ENCODE assay signal across 9 mouse cellular contexts in the genomic region with DNA sequence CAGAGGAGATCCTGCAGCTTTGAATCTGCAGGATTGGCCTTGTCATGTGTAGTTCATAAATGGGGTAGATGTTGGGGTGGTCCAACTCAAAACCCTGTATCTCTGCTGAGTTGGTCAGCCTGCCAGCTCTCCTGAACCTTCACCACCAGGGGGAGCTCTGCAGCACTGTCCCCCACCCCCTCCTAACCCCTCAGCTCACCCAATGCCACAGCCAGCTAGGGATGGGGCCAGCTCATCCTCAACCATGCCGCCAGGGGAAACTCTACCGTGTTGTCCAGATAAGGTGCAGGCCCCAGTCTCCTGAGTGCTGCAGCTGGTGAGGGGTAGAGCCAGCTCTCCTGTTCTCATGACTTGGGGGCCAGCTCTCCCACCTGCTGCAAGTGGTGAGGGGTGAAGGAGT.
DNase-seq lines count a peak whose midpoint lies in the region; TF ChIP-seq lines count a peak whose summit lies in the region.
"Had no signal": no experiment of that assay in that cellular context is flagged by ENCODE, and none has a peak within 500 bp of the region (broad histone marks: within the 10 kb centered on the region; RNA-seq: fewer than 3 reads in every experiment).

No protein-coding gene starts in this region.

- peak; percentile 28 for DNase-seq in right cerebral cortex, postnatal 14 days
- no peak for DNase-seq in right cerebral cortex, postnatal 36 days (ENCODE audit: low spot score in 2 of 2)
- peak; percentile 38 to 48 for DNase-seq in adrenal gland, adult 18-20 months (ENCODE audit: low spot score in 2 of 2)
- peak; percentile 41 for DNase-seq in embryo, embryonic 9.5 days (ENCODE audit: extremely low spot score)
- peak; percentile 21 for DNase-seq in kidney, adult 2 months
- peak; percentile 70 for DNase-seq in lung, postnatal 14 days
- DNase-seq in spleen, postnatal 36 days (ENCODE audit: low spot score in 2 of 2) = peak; percentile 31 to 32
- no peak for DNase-seq in left cerebral cortex, postnatal 36 days (ENCODE audit: low spot score in 2 of 2)

- intact Hi-C loops in left cerebral cortex, postnatal 36 days (cut with DNase I) = no loop called here

- no peaks in the 10 kb centered on the region for H3K27me3 ChIP-seq in kidney, adult 2 months (replicated peaks; ENCODE audit: control insufficient read depth, insufficient read depth, low read length)
- H3K27me3 ChIP-seq: hindbrain, embryonic 15.5 days had no signal

- H3K27ac ChIP-seq in kidney, adult 2 months (ENCODE audit: insufficient read depth, low read depth, low read length) = no peak overlapping the region
- H3K27ac ChIP-seq: hindbrain, embryonic 15.5 days had no signal

- H3K36me3 ChIP-seq in kidney, adult 2 months (ENCODE audit: control insufficient read depth, insufficient read depth, low read length) = no peaks in the 10 kb centered on the region
- H3K36me3 ChIP-seq: hindbrain, embryonic 15.5 days had no signal

- TF ChIP-seq POLR2A in kidney, adult 2 months (IDR thresholded peaks at IDR 0.05; ENCODE audit: low read depth, low read length) = no peak

- no peaks in the 10 kb centered on the region for H3K4me1 ChIP-seq in kidney, adult 2 months (ENCODE audit: control insufficient read depth, insufficient read depth, low read length)
- H3K4me1 ChIP-seq: hindbrain, embryonic 15.5 days had no signal

- WGBS in kidney, adult 2 months = 33% methylated on average over 2 of the region's 2 CpGs

- H3K4me3 ChIP-seq in kidney, adult 2 months (ENCODE audit: insufficient read depth, low read depth, low read length) = no peak overlapping the region
- H3K4me3 ChIP-seq: hindbrain, embryonic 15.5 days had no signal

- TF ChIP-seq CTCF in kidney, adult 2 months (conservative IDR thresholded peaks at IDR 0.05; ENCODE audit: insufficient read depth, insufficient read length, low read depth, low read length) = peak; percentile 48

Comparison
In these comparisons a context has a peak if more than half of its experiments do, and no peak if none do; other contexts are left out.
1. DNase-seq: peak in right cerebral cortex, postnatal 14 days (single experiment), adrenal gland, adult 18-20 months (2 of 2), embryo, embryonic 9.5 days (single experiment), kidney, adult 2 months (single experiment), lung, postnatal 14 days (single experiment) and spleen, postnatal 36 days (2 of 2); none in right cerebral cortex, postnatal 36 days (0 of 2) and left cerebral cortex, postnatal 36 days (0 of 2).